Mouse (Mus musculus) liver, embryonic 15.5 days (tissue): ENCODE data around the gene Acvr1c. TPM values are rescaled to one million over a fixed set of nuclear protein-coding genes. Genes with fewer than 3 reads are reported as not detected.

Source experiments
- ATAC-seq: fragments of 200-750 bp; cut with Nextera tagmentation; 2 replicates; pipeline ENCODE4 v1.8.0; 2017; ENCODE audit warnings: moderate number of reproducible peaks, mild to moderate bottlenecking, moderate library complexity; ENCODE audit not compliant: insufficient read depth
- H3K27ac ChIP-seq: fragments of 300-500 bp; sonication (generic); replicated peaks from 2 replicates; pipeline ENCODE4 v1.5.1; 2015; ENCODE audit warnings: mild to moderate bottlenecking, inconsistent platforms
- H3K27me3 ChIP-seq: fragments of 300-500 bp; sonication (generic); 2 replicates; pipeline ENCODE4 v1.6.1; 2015; ENCODE audit warnings: mild to moderate bottlenecking, inconsistent platforms
- H3K36me3 ChIP-seq: fragments of 300-500 bp; sonication (generic); replicated peaks from 2 replicates; pipeline ENCODE4 v1.6.1; 2015; ENCODE audit warnings: moderate library complexity, mild to moderate bottlenecking, inconsistent platforms
- H3K4me1 ChIP-seq: fragments of 300-500 bp; sonication (generic); replicated peaks from 2 replicates; pipeline ENCODE4 v1.6.1; 2015; ENCODE audit warnings: inconsistent platforms
- H3K4me2 ChIP-seq: fragments of 300-500 bp; sonication (generic); 2 replicates; pipeline ENCODE4 v1.6.1; 2015; ENCODE audit warnings: moderate library complexity, mild to moderate bottlenecking, inconsistent platforms
- H3K4me3 ChIP-seq: fragments of 300-500 bp; sonication (generic); replicated peaks from 2 replicates; pipeline ENCODE4 v1.5.1; 2015; ENCODE audit warnings: mild to moderate bottlenecking, inconsistent platforms
- H3K9ac ChIP-seq: fragments of 300-500 bp; sonication (generic); 2 replicates; pipeline ENCODE4 v1.6.1; 2015; ENCODE audit warnings: moderate library complexity, mild to moderate bottlenecking, inconsistent platforms
- H3K9me3 ChIP-seq: fragments of 300-500 bp; sonication (generic); replicated peaks from 2 replicates; pipeline ENCODE4 v1.6.1; 2016; ENCODE audit warnings: inconsistent platforms
- WGBS: fragments of 180-500 bp; shearing (Covaris S2); methylation state at CpG from one replicate; pipeline ENCODE4 v1.1.7; 2015; ENCODE audit warnings: mixed read lengths; ENCODE audit not compliant: insufficient replicate concordance; 5-methylcytosine and 5-hydroxymethylcytosine counted together
- polyA plus RNA-seq: library from polyadenylated mRNA; unstranded; fragments of >200 nt; fragmentation: Nextera tagmentation; extraction: Ambion mirVana; gene quantifications from 2 replicates; pipeline ENCODE4 v1.2.1, GENCODE M21; 2015

The Acvr1c gene
- polyA plus RNA-seq, 1 experiment from 2014 or later, result 0.02 TPM

DNA sequence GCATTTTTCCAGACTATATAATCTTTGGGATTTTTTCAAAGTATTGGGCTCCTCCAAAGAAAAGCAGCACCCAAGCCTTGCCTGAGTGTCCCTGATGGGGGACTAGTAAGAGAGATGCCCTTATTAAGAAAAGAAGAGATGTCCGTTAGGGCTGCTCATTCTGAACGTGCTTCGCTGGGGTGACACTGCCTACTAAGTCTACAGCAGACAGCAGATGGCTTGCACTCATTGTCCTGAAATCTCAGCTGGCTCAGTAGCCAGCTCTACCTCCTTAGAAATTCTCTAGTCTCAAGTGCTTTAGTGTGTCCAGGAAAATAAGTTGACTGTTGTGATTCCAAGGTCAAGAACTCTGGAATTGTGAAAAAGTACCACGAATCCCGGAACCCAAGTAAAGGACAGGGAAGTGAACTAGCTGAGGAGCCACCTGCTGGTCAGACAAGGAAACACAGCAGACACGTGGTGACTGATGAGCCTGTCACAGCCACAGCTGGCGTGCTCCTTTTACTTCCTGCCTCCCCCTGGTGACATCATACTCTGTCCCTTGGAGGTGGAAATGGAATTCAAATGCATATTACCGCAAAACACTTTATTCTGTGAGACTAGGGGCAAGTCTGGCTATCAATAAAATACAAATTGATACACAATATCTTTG, 75.3 kb downstream of the Acvr1c start:
- Histone ChIP-seq H3K4me3 (no peak overlapping the region), H3K27me3 (no peaks in the 10 kb centered on the region), H3K36me3 (no peaks in the 10 kb centered on the region), H3K9ac (no peak overlapping the region), H3K9me3 (no peaks in the 10 kb centered on the region), H3K4me1 (no peaks in the 10 kb centered on the region), H3K27ac (no peak overlapping the region), H3K4me2 (no peak overlapping the region)
- ATAC-seq, result no peak
- 36% methylated on average over 8 of the region's 8 CpGs for WGBS

DNA sequence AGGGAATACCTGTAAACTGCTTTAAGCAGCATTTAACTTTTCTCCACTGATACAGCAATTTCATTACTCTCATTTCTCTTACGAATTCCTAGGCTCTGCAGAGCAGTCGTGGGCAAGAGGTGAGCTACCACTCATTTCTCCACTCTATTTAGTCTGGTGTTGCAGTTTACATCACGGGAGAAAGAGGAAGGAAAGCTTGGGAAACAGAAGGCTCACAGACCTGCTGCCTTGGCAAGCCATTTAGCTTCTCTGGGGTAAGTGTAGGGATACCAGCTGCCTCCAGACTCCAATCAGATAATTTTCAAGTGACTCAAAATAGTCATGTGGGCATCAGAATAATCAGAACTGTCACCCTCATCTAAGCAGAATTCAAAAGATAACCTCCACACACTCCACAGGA, 76.6 kb downstream of the Acvr1c start:
- no peaks in the 10 kb centered on the region for H3K9me3 ChIP-seq
- no peak overlapping the region for H3K4me3 ChIP-seq
- WGBS, result 21% methylated on average over 3 of the region's 3 CpGs
- no peak overlapping the region for H3K27ac ChIP-seq
- no peak for ATAC-seq
- H3K36me3 ChIP-seq, result no peaks in the 10 kb centered on the region
- no peaks in the 10 kb centered on the region for H3K4me1 ChIP-seq
- no peaks in the 10 kb centered on the region for H3K27me3 ChIP-seq
- H3K4me2 ChIP-seq, result no peak overlapping the region
- no peak overlapping the region for H3K9ac ChIP-seq

DNA sequence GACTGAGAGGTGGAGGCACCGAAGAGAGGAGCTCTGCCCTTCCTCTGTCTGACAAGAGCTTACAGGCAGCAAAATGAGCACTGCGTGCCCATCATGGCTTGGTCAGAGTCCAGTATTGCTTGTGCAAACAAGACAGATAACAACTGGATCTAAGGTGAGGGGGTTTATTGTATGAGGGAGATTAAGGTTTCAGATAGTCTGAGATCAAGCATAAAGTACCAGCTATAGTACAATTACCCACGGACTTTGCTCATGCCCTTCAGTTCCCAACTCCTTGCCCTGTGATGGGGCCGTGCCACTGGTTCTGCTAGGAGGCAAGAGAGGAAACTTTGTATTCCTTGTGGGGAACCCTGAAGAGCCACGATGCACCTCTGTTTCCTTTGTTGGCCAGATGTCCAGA, 78.5 kb downstream of the Acvr1c start:
- Histone ChIP-seq H3K4me2 (no peak overlapping the region), H3K4me1 (no peaks in the 10 kb centered on the region), H3K27me3 (no peaks in the 10 kb centered on the region), H3K36me3 (no peaks in the 10 kb centered on the region), H3K9ac (no peak overlapping the region), H3K9me3 (no peaks in the 10 kb centered on the region), H3K27ac (no peak overlapping the region), H3K4me3 (no peak overlapping the region)
- no peak for ATAC-seq
- 53% methylated on average over 5 of the region's 5 CpGs for WGBS

DNA sequence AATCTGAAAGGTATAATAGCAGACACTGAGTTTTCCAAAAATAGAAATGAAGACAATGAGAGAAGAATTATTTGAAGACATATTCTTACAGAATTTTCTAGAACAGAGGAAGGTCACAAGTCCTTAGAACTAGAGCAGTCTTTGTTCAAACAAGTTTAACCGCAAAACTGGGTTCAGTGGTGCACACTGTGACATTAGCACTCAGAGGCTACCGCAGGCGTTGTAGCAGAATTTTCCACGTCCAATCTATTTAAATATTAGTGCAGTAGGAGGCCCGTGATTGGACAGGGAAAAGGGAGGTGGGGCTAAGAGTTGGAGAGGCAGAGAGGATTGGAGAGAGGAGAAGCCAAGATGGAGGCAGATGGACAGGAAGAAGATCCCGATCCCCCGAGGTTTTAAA, 81.2 kb downstream of the Acvr1c start:
- WGBS, result 77% methylated on average over 7 of the region's 7 CpGs

DNA sequence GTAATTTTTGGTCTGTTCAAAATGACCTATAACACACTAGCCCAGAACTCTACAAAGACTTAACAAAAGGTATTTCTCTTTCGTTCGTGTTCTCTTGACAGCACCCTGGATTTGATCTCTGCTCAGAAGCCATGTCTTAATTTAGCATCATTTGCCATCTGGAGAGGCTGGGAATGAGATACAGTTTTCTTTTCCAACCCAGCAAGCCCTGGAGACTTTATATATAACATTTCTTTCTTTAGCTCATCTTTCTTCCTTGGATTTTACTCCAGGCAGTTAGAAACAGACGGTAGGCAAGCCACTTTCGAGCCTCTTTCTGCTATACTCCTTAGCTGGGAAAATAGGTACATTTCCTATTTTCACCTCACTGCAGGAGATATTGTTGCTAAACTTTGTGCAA, 117.1 kb downstream of the Acvr1c start:
- no peak overlapping the region for H3K4me2 ChIP-seq
- 66% methylated on average over 4 of the region's 4 CpGs for WGBS
- H3K27me3 ChIP-seq, result no peaks in the 10 kb centered on the region
- H3K9ac ChIP-seq, result no peak overlapping the region
- no peaks in the 10 kb centered on the region for H3K36me3 ChIP-seq
- no peak overlapping the region for H3K4me3 ChIP-seq
- H3K27ac ChIP-seq, result no peak overlapping the region
- H3K9me3 ChIP-seq, result no peaks in the 10 kb centered on the region
- ATAC-seq, result no peak
- no peaks in the 10 kb centered on the region for H3K4me1 ChIP-seq

More for the DNA sequence above, 81.2 kb downstream of the Acvr1c start:
- Histone ChIP-seq H3K9ac (no peak overlapping the region), H3K27me3 (no peaks in the 10 kb centered on the region), H3K4me2 (no peak overlapping the region), H3K4me3 (no peak overlapping the region), H3K9me3 (no peaks in the 10 kb centered on the region), H3K27ac (no peak overlapping the region), H3K4me1 (no peaks in the 10 kb centered on the region), H3K36me3 (no peaks in the 10 kb centered on the region)
- ATAC-seq, result no peak

DNA sequence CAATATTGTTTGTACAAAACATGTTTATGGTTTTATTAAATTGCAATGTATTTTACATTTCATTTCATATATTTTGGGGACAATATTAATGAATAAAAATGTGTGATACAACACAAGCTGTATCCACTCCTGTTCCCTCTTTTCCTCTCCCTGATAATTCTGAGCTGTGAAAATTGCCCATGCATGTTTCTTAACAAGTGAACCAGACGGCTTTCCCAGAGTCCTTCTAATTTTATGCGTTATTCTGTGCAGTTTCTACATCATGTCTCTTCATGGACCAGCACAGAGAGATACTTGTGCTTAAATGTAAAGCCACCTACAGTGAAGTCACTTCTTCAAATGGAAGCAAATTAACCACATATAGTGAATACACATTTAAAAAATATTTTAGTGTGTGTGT, 120.2 kb downstream of the Acvr1c start:
- Histone ChIP-seq H3K4me3 (no peak overlapping the region), H3K36me3 (no peaks in the 10 kb centered on the region), H3K4me1 (no peaks in the 10 kb centered on the region), H3K9me3 (no peaks in the 10 kb centered on the region), H3K27ac (no peak overlapping the region), H3K9ac (no peak overlapping the region), H3K27me3 (no peaks in the 10 kb centered on the region), H3K4me2 (no peak overlapping the region)
- ATAC-seq, result no peak
- 50% methylated on average over 2 of the region's 2 CpGs for WGBS

Other genes starting within 250 kb of the Acvr1c start
- gene Cytip, start 162.4 kb downstream of the Acvr1c start, polyA plus RNA-seq, result 3.3 and 3.4 TPM in 2 replicates
- gene Gm17409, start 112.2 kb upstream of the Acvr1c start, polyA plus RNA-seq, result not detected in 2 replicates
- gene Acvr1, start 209.3 kb upstream of the Acvr1c start, polyA plus RNA-seq, result 2.7 and 2.8 TPM in 2 replicates
- 1.9 and 2.9 TPM in 2 replicates for gene Upp2, start 209.4 kb upstream of the Acvr1c start, polyA plus RNA-seq